Mouse (Mus musculus) liver, embryonic 14.5 days (tissue): ENCODE measurements around the gene Amotl1. TPM values are rescaled to one million over a fixed set of nuclear protein-coding genes. Genes with fewer than 3 reads are reported as not detected.

Source experiments
- ATAC-seq: fragments of 200-750 bp; cut with Nextera tagmentation; 2 replicates; pipeline ENCODE4 v1.8.0; 2017; ENCODE audit warnings: moderate number of reproducible peaks, mild to moderate bottlenecking, moderate library complexity; ENCODE audit not compliant: insufficient read depth
- DNase-seq, 3 experiments: peaks; one replicate each; pipeline ENCODE4 v3.0.0-alpha.2; 2012 to 2013; ENCODE audit warnings: low read depth in 3 of 3, low spot score in 3 of 3
- H3K27ac ChIP-seq: fragments of 300-500 bp; sonication (generic); 2 replicates; pipeline ENCODE4 v1.5.1; 2014; ENCODE audit warnings: moderate library complexity, mild to moderate bottlenecking, control low read depth, inconsistent platforms
- H3K27me3 ChIP-seq: fragments of 300-500 bp; sonication (generic); 2 replicates; pipeline ENCODE4 v1.6.1; 2014; ENCODE audit warnings: mild to moderate bottlenecking, low read length, moderate library complexity; ENCODE audit not compliant: control insufficient read depth, insufficient read depth
- H3K36me3 ChIP-seq: fragments of 300-500 bp; sonication (generic); replicated peaks from 2 replicates; pipeline ENCODE4 v1.6.1; 2014; ENCODE audit warnings: low read depth; ENCODE audit not compliant: control insufficient read depth, insufficient read depth
- H3K4me1 ChIP-seq, 2 experiments: fragments of 200-500 bp in 1 of 2; fragments of 300-500 bp in 1 of 2; sonication (generic) in 1 of 2; replicated peaks; 2 replicates each; pipeline ENCODE4 v1.6.1; 2012 to 2014; ENCODE audit warnings: antibody characterized with exemption in 1 of 2, inconsistent platforms in 1 of 2, low read length in 1 of 2; ENCODE audit not compliant: control insufficient read depth in 2 of 2, insufficient read depth in 2 of 2
- H3K4me2 ChIP-seq: fragments of 300-500 bp; sonication (generic); 2 replicates; pipeline ENCODE4 v1.6.1; 2014; ENCODE audit warnings: low read depth, mild to moderate bottlenecking, control low read depth, moderate library complexity
- H3K4me3 ChIP-seq, 2 experiments: fragments of 200-500 bp in 1 of 2; fragments of 300-500 bp in 1 of 2; sonication (generic) in 1 of 2; 2 replicates each; pipeline ENCODE4 v1.5.1; 2012 to 2014; ENCODE audit warnings: low read depth in 2 of 2, low read length in 2 of 2, mild to moderate bottlenecking in 2 of 2, control low read depth in 1 of 2, inconsistent platforms in 1 of 2, moderate library complexity in 1 of 2; ENCODE audit not compliant: insufficient read depth in 1 of 2
- H3K9ac ChIP-seq: fragments of 300-500 bp; sonication (generic); replicated peaks from 2 replicates; pipeline ENCODE4 v1.6.1; 2014; ENCODE audit warnings: mild to moderate bottlenecking, control low read depth, moderate library complexity
- H3K9me3 ChIP-seq: fragments of 300-500 bp; sonication (generic); 2 replicates; pipeline ENCODE4 v1.6.1; 2016; ENCODE audit warnings: low read length, mixed read lengths; ENCODE audit not compliant: control insufficient read depth
- CTCF ChIP-seq: IDR thresholded peaks from 2 replicates; pipeline ENCODE4 v1.5.1; 2016; ENCODE audit warnings: antibody characterized with exemption, low read depth, control low read depth
- EP300 ChIP-seq: IDR thresholded peaks from 2 replicates; pipeline ENCODE4 v1.6.1; 2016; ENCODE audit warnings: antibody characterized with exemption, low read depth
- WGBS: fragments of 180-500 bp; shearing (Covaris S2); extraction: QIAGEN DNeasy Blood & Tissue Kit; methylation state at CpG from one replicate; pipeline ENCODE4 v1.1.7; 2014; ENCODE audit not compliant: insufficient replicate concordance; 5-methylcytosine and 5-hydroxymethylcytosine counted together
- polyA plus RNA-seq, 2 experiments: library from polyadenylated mRNA; depleted of rRNA in 1 of 2; stranded (reverse) in 1 of 2; unstranded in 1 of 2; fragments of >200 nt; fragmentation: Nextera tagmentation in 1 of 2; extraction: Ambion mirVana in 1 of 2; gene quantifications; 2 replicates each; pipeline versions ENCODE4 v1.2.1 to v1.2.3; 2012 to 2014

Gene Amotl1
- polyA plus RNA-seq, 2 experiments: 1.7 to 2.0 TPM

DNA sequence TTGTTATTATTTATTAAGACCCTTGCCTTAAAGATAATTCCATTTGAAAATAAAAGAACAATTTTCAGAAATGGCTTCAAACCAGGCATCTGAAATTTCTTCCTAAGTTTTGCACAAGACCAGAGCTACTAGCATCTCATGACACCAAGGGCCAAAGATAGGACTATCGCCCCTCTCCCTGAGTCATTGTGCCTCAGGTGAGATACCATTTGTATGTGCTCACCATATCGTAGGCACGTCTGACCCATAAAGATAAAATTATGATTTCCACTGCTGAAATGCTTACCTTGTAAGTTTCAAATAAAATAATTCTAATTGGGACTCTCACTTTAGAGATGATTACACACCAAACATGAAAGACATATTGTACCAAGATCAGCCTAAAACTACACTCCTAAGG lies 47.4 kb downstream of the Amotl1 start:
- Histone ChIP-seq H3K9ac (no peak overlapping the region), H3K4me3 (no peak overlapping the region), H3K9me3 (no peaks in the 10 kb centered on the region), H3K27ac (no peak overlapping the region), H3K4me1 (0 out of 4 replicates have a peak, but pooled peaks cover 0 to 2% of the 10 kb centered on the region in 2 experiments), H3K36me3 (no peaks in the 10 kb centered on the region), H3K27me3 (no peaks in the 10 kb centered on the region), H3K4me2 (no peak overlapping the region)
- no peak for ATAC-seq
- WGBS: 62% methylated on average over 3 of the region's 3 CpGs
- DNase-seq: no peak
- TF ChIP-seq EP300 (no peak), CTCF (no peak)

DNA sequence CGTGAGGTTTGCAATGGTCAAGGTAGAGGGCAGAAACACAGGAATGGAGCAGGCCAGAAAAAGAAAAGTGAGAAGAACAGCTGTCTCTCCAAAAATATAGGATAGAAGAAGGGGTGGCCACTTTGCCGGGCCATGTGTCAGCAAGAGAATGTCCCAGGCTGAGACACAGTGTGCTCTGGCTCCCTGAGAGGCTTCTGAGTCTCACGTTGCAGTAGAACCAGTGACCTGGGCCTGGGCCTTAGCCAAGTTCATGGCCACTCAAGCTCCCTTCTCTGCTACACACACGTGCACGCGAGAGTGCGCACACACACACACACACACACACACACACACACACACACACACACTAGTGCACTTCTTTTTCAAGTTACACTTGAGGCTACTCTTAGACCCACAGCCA lies 48.0 kb downstream of the Amotl1 start:
- 63% methylated on average over 7 of the region's 7 CpGs for WGBS
- no peak for DNase-seq
- ATAC-seq: no peak

GRCm38 (mm10) chr9:14596427-14596826 lies 48.4 kb downstream of the Amotl1 start:
- H3K4me1 ChIP-seq: 0 out of 4 replicates have a peak, but pooled peaks cover 0 to 2% of the 10 kb centered on the region in 2 experiments
- no peak for DNase-seq

More for the DNA sequence above, 48.0 kb downstream of the Amotl1 start:
- Histone ChIP-seq H3K4me3 (no peak overlapping the region), H3K9me3 (no peaks in the 10 kb centered on the region), H3K4me2 (no peak overlapping the region), H3K4me1 (0 out of 4 replicates have a peak, but pooled peaks cover 0 to 2% of the 10 kb centered on the region in 2 experiments), H3K27ac (no peak overlapping the region), H3K27me3 (no peaks in the 10 kb centered on the region), H3K9ac (no peak overlapping the region), H3K36me3 (no peaks in the 10 kb centered on the region)
- TF ChIP-seq CTCF: no peak
- no peak for TF ChIP-seq EP300

GRCm38 (mm10) chr9:14595893-14596292 lies 49.0 kb downstream of the Amotl1 start:
- 53% methylated on average over 3 of the region's 3 CpGs for WGBS

More at GRCm38 (mm10) chr9:14596427-14596826, 48.4 kb downstream of the Amotl1 start:
- TF ChIP-seq CTCF (no peak), EP300 (no peak)
- no peak for ATAC-seq
- no peak overlapping the region for H3K9ac ChIP-seq
- 63% methylated on average over 5 of the region's 5 CpGs for WGBS
- H3K4me2 ChIP-seq: no peak overlapping the region
- H3K9me3 ChIP-seq: no peaks in the 10 kb centered on the region
- H3K27ac ChIP-seq: no peak overlapping the region
- H3K27me3 ChIP-seq: no peaks in the 10 kb centered on the region
- H3K4me3 ChIP-seq: no peak overlapping the region
- H3K36me3 ChIP-seq: no peaks in the 10 kb centered on the region

GRCm38 (mm10) chr9:14593880-14594279 lies 51.0 kb downstream of the Amotl1 start:
- TF ChIP-seq CTCF (no peak), EP300 (no peak)
- no peak overlapping the region for H3K4me2 ChIP-seq
- no peaks in the 10 kb centered on the region for H3K9me3 ChIP-seq
- H3K27ac ChIP-seq: no peak overlapping the region
- H3K4me1 ChIP-seq: peaks cover 0 to 2% of the 10 kb centered on the region in 2 experiments; a peak in 1 of 4 replicates
- H3K4me3 ChIP-seq: no peak overlapping the region
- no peak for ATAC-seq
- no peak overlapping the region for H3K9ac ChIP-seq
- no peak for DNase-seq
- 66% methylated on average over 4 of the region's 4 CpGs for WGBS
- no peaks in the 10 kb centered on the region for H3K36me3 ChIP-seq
- H3K27me3 ChIP-seq: no peaks in the 10 kb centered on the region

More at GRCm38 (mm10) chr9:14595893-14596292, 49.0 kb downstream of the Amotl1 start:
- ATAC-seq: no peak
- DNase-seq: no peak
- Histone ChIP-seq H3K4me1 (0 out of 4 replicates have a peak, but pooled peaks cover 0 to 2% of the 10 kb centered on the region in 2 experiments), H3K9me3 (no peaks in the 10 kb centered on the region), H3K4me2 (no peak overlapping the region), H3K27ac (no peak overlapping the region), H3K36me3 (no peaks in the 10 kb centered on the region), H3K9ac (no peak overlapping the region), H3K27me3 (no peaks in the 10 kb centered on the region), H3K4me3 (no peak overlapping the region)
- TF ChIP-seq EP300: no peak
- no peak for TF ChIP-seq CTCF
